Mouse (Mus musculus): Measurements from ENCODE around the gene Ddi1. TPM values are rescaled to one million over a fixed set of nuclear protein-coding genes. Genes with fewer than 3 reads are reported as not detected.

Ddi1 gene
- polyA plus RNA-seq (2017; shearing (Covaris generic)): not detected

GRCm38 (mm10) chr9:6269796-6270280 is at the start of gene Ddi1:
TSS of gene Ddi1 (minus strand) at chr9:6269846.

Other genes with a start within 250 kb of the Ddi1 start
- 0.10 TPM for gene Pdgfd, start 101.3 kb downstream of the Ddi1 start, polyA plus RNA-seq (2017; shearing (Covaris generic))